Mouse (Mus musculus) mouse trophoblast stem cell (cell line): ENCODE results near the gene Vcp.
"Not testable (repeated sequence)": the region's sequence is repeated elsewhere in the genome, so short reads cannot be mapped to it uniquely, and the experiment has no call there.

ENCODE experiments used
- in situ Hi-C, 2 experiments: fragments of 300-500 bp; cut with MseI, MboI; formaldehyde crosslinking; loops; 2 replicates in 1 of 2; 3 replicates in 1 of 2; pipeline ENCODE4 v1.15.1; 2025

The Vcp gene

GRCm38 (mm10) chr4:43000141-43000986 is at the start of gene Vcp:
Gene Vcp (minus strand): TSS chr4:43000507.
- in situ Hi-C loops: not testable (repeated sequence)

DNA sequence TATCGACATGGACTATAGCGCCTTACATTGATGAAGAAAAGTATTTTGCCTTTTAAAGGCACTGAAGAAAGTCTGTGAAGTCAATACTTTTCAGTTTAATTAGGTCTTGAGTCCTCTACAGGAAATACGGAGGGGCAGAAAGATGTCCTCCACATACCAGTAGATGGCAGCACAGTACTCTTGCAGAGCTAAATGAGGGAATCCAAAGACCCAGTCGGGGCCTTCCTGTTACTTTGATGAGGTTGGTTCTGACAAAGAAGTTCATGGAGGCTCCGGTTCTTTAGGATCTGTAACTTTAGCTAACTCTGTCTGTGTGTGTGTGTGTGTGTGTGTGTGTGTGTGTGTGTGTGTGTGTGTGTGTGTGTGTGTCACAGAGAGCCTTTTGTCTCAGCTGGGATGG is 46.9 kb upstream of the Vcp start:
- in situ Hi-C loops: no loop called here

- in situ Hi-C loops: no loop called here
Measured at GRCm38 (mm10) chr4:43046607-43047006, 46.3 kb upstream of the Vcp start.

- in situ Hi-C loops: no loop called here
Measured at GRCm38 (mm10) chr4:43045659-43046302, 45.5 kb upstream of the Vcp start, which contains the start of gene Fam214b. Gene Fam214b (minus strand): TSS chr4:43046220.

GRCm38 (mm10) chr4:43045285-43045658 is 45.0 kb upstream of the Vcp start:
- in situ Hi-C loops: no loop called here

GRCm38 (mm10) chr4:43044673-43045072 is 44.4 kb upstream of the Vcp start:
- in situ Hi-C loops: no loop called here

GRCm38 (mm10) chr4:43043644-43044357 is 43.5 kb upstream of the Vcp start:
- in situ Hi-C loops: no loop called here

DNA sequence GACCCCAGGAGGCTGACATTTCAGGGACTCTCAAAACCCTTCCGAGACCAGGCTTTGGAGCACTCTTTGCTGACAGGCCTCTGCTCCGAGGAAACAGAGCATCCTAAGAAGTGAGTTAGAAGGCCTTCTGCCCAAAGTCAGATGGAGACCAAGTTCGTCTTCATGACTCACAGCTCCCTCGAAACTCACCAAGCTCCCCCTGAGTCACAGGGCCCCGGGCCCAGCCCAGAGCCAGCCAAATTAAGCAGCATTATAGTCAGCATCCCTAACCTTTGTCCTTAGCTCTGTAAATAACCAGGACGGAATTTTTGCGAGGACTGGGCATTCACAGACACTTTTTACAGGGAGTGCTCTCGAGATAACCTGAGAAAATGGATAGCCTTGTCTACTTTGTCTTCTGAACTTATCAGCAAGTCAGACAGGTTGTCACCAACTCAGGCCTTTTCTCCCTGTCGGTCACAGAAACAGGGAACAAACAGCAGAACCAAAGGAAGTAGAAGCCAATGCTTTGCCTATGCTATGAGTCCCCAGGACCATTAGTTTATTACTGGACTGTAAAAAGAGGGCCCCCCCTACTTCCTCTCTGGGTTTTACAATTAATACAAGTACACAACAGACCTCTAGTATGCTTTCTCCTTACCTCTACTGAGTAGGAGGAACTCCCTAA is 40.7 kb upstream of the Vcp start:
- in situ Hi-C loops: no loop called here

GRCm38 (mm10) chr4:43040114-43040572 is 39.8 kb upstream of the Vcp start:
- in situ Hi-C loops: no loop called here

GRCm38 (mm10) chr4:43039609-43040008 is 39.3 kb upstream of the Vcp start:
- in situ Hi-C loops: no loop called here

DNA sequence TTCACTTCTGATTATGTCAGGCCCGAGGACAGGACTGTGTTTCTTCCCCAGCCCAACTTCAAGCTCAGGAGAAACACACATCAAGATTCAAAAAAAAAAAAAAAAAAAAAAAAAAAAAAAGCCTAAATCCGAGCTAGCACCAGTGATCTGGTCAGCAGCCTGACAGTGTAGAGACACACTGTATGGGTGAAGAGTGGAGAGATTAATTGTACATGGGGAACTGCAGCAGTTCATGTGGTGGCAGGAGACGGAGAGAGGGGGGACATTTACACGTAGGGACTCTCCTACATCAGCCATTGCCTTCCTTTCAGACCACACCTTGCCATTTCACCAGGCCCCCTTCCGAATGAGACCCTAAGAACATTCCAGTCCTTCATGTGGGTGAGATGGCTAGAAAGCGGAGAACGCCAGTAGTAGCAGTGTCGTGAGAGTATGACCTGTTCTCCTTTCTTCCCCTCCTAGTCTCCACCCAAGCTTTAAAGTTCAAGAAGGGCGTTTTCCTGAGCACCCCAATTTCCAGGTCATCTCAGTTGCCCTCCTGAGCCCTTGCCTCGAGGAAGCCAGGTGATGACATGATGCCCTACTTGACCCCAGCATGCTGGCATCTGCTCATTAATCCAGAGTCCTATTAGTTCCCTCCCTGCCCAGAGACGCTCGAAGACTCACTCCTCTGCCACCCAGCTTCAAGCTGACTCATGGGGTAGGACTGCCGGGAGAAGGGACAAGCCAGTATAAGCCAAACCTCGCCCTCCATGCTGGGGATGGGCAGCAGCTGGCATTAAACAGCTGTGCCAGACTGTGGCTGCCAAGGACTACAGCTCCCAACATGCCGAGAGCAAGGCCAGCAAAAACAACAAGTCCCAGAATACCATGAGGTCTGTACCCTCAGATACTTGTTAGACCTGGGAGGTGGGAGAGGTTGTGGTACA is 38.5 kb upstream of the Vcp start:
- in situ Hi-C loops: no loop called here

- in situ Hi-C loops: no loop called here
Measured at GRCm38 (mm10) chr4:43037860-43038566, 37.7 kb upstream of the Vcp start.

DNA sequence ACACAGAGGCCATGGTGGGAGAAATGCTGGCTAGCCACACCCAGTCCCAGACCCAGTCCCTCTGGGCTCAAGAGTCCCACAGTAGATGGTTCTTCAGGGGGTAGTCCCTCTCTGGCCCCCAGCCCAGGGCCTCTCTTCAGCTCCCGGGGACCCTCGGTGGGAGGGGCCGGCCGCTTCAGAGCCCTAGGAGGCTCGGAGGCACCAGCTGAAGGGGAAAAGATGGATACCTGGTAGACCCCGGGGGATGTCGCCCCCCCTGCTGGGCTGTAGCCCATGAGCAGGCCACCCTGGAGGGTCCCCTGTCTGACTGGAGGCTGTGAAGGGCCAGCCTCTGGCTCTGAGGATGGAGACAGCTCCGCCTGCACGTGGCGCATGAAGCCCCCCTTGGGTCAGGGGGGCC is 36.0 kb upstream of the Vcp start:
- in situ Hi-C loops: no loop called here

GRCm38 (mm10) chr4:43035851-43036250 is 35.5 kb upstream of the Vcp start:
- in situ Hi-C loops: no loop called here

- in situ Hi-C loops: no loop called here
Measured at GRCm38 (mm10) chr4:43033481-43033880, 33.2 kb upstream of the Vcp start.

DNA sequence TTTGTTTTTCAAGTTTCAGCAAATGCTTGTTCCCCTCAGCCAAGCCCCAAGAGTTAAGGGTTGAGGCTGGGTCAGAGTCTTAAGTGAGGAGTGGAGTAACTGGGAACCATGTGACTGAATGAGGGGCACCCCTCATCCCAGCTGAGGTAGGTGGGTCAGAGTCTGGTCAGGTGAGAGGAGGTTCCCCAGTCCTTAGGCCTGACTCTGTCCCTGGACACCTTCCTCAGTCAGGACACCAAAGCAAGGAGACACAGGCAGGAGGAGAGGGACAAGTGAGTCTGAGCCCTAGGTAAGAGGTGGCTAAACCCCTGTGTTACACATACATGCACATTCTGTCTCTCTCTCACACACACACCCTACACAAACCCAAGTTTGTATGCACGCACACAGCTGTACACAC is 32.2 kb upstream of the Vcp start:
- in situ Hi-C loops: no loop called here

DNA sequence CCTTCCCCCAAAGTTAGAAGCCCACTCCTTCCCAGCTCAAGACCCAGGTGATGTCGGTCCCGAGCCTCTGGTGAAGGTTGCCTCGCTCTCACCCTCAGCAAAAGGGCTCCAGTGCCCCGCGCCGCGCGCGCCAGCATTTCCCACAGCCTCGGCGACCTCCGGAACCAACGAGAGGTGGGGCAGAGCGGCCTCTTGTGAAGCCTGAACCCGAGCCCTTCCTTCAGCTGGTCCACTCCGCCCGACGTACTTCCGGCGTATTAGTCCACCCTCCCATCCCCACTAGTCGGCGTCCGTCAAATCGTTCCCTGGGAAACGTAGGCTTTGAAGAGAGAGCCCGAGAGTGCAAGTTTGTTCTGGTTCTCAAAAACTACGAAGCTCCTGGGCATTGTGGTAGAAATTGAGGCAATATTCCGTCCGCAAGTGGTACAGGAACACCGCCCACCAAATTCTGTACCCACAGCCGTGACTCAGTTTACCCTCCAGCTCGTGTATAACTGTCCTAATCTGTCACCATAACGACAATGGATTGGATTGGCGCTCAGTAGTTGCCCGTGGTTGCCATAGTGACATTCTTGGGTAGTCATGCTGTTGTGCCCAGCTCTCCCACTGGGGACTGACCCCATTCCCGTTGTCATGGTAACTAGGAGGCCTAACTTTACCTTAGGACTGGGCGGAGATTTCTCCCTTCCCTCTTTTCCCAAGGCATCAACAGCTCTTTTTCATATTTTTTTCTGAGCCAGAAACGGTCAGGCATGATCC is 31.1 kb upstream of the Vcp start, which contains the start of gene Stoml2:
Gene Stoml2 (minus strand): TSS at position 474 of the 759 bp plus-strand sequence.
- in situ Hi-C loops: no loop called here

- in situ Hi-C loops: no loop called here
Measured at GRCm38 (mm10) chr4:43030780-43031230, 30.5 kb upstream of the Vcp start.

GRCm38 (mm10) chr4:43030352-43030751 is 30.0 kb upstream of the Vcp start:
- in situ Hi-C loops: no loop called here
